Mouse (Mus musculus) kidney, adult 2 months (tissue): Measurements from ENCODE around the gene Tcta.

Experiments used
- CTCF ChIP-seq: fragments of 200-500 bp; conservative IDR thresholded peaks from 2 replicates; pipeline ENCODE4 v1.5.1; 2011; ENCODE audit warnings: low read depth, mild to moderate bottlenecking, control low read depth, low read length, moderate library complexity, mixed read lengths; ENCODE audit not compliant: insufficient read depth, insufficient read length
- POLR2A ChIP-seq: fragments of 200-500 bp; IDR thresholded peaks from one replicate; pipeline ENCODE4 v1.6.1; 2011; ENCODE audit warnings: low read depth, low read length, control low read depth

DNA sequence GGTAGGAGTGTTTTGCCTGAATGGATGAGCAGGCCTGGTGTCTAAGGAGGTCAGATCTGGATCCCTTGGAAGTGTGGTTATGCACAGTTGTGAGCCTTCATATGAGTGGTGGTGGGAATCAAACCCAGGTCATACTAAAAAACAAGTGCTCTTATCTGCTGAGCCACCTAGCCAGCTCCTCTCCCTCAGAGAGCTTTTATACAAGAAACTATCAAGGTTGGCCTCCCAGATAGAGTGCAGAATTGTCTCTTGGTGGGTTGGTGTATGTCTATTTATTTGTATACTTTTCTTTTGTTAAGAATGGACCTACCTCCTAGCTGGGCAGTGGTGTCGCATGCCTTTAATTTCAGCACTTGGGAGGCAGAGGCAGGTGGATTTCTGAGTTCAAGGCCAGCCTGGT lies 37.9 kb upstream of the Tcta start:
- TF ChIP-seq CTCF (no peak), POLR2A (no peak)
